Mouse (Mus musculus) thymus, adult 2 months (tissue): Measurements from ENCODE around the gene Kank1. TPM values are rescaled to one million over a fixed set of nuclear protein-coding genes. Genes with fewer than 3 reads are reported as not detected.

Source experiments
- DNase-seq: peaks from one replicate; pipeline ENCODE4 v3.0.0; 2021
- H3K27ac ChIP-seq: fragments of 200-500 bp; 2 replicates; pipeline ENCODE4 v1.5.1; 2012; ENCODE audit warnings: low read length, control low read depth; ENCODE audit not compliant: control insufficient read depth, insufficient read depth
- H3K27me3 ChIP-seq: fragments of 200-500 bp; 2 replicates; pipeline ENCODE4 v1.6.1; 2012; ENCODE audit warnings: mild to moderate bottlenecking, low read length, moderate library complexity, mixed read lengths; ENCODE audit not compliant: control insufficient read depth, insufficient read depth
- H3K36me3 ChIP-seq: fragments of 200-500 bp; 2 replicates; pipeline ENCODE4 v1.6.1; 2012; ENCODE audit warnings: mild to moderate bottlenecking, low read length, moderate library complexity; ENCODE audit not compliant: control insufficient read depth, insufficient read depth
- H3K4me1 ChIP-seq: fragments of 200-500 bp; replicated peaks from 2 replicates; pipeline ENCODE4 v1.6.1; 2012; ENCODE audit warnings: low read length; ENCODE audit not compliant: control insufficient read depth, insufficient read depth
- H3K4me3 ChIP-seq: fragments of 200-500 bp; 2 replicates; pipeline ENCODE4 v1.5.1; 2012; ENCODE audit warnings: mild to moderate bottlenecking, low read length, control low read depth, moderate library complexity; ENCODE audit not compliant: control insufficient read depth, insufficient read depth
- CTCF ChIP-seq: fragments of 200-500 bp; IDR thresholded peaks from 2 replicates; pipeline ENCODE4 v1.5.1; 2012; ENCODE audit warnings: mild to moderate bottlenecking, control low read depth, low read length, moderate library complexity, borderline replicate concordance; ENCODE audit not compliant: control insufficient read depth, poor library complexity, insufficient read depth; ENCODE audit errors: extremely low read depth
- POLR2A ChIP-seq: fragments of 200-500 bp; IDR thresholded peaks from 2 replicates; pipeline ENCODE4 v1.6.1; 2012; ENCODE audit warnings: mild to moderate bottlenecking, low read length, control low read depth, moderate library complexity; ENCODE audit not compliant: control insufficient read depth, poor library complexity, insufficient read depth; ENCODE audit errors: extremely low read depth
- WGBS: fragments of 180-500 bp; shearing (Covaris S2); methylation state at CpG from one replicate; pipeline ENCODE4 v1.1.7; 2018; 5-methylcytosine and 5-hydroxymethylcytosine counted together
- polyA plus RNA-seq: library from polyadenylated mRNA; depleted of rRNA; stranded (reverse); fragments of >200 nt; gene quantifications from 2 replicates; pipeline ENCODE4 v1.2.3, GENCODE M21; 2012

The Kank1 gene
- polyA plus RNA-seq, 1 experiment, result 13.6 TPM

- H3K27ac ChIP-seq, result no peak overlapping the region
- H3K4me3 ChIP-seq, result no peak overlapping the region
- H3K27me3 ChIP-seq, result no peaks in the 10 kb centered on the region
- 34% methylated on average over 6 of the region's 6 CpGs for WGBS
- no peaks in the 10 kb centered on the region for H3K4me1 ChIP-seq
- TF ChIP-seq POLR2A (no peak), CTCF (no peak)
- no peak for DNase-seq
- no peaks in the 10 kb centered on the region for H3K36me3 ChIP-seq
Measured at GRCm38 (mm10) chr19:25268532-25268931, 31.8 kb downstream of the Kank1 start.

- no peaks in the 10 kb centered on the region for H3K4me1 ChIP-seq
- 83% methylated on average over 9 of the region's 9 CpGs for WGBS
- TF ChIP-seq POLR2A (no peak), CTCF (no peak)
Measured at GRCm38 (mm10) chr19:25271591-25271990, 34.8 kb downstream of the Kank1 start.

GRCm38 (mm10) chr19:25273179-25273578 lies 36.4 kb downstream of the Kank1 start:
- no peak for DNase-seq
- no peak overlapping the region for H3K27ac ChIP-seq
- H3K4me3 ChIP-seq, result no peak overlapping the region
- no peak for TF ChIP-seq POLR2A
- no peaks in the 10 kb centered on the region for H3K36me3 ChIP-seq
- H3K27me3 ChIP-seq, result no peaks in the 10 kb centered on the region
- no peaks in the 10 kb centered on the region for H3K4me1 ChIP-seq

More at GRCm38 (mm10) chr19:25271591-25271990, 34.8 kb downstream of the Kank1 start:
- H3K27me3 ChIP-seq, result no peaks in the 10 kb centered on the region
- no peak overlapping the region for H3K27ac ChIP-seq
- no peaks in the 10 kb centered on the region for H3K36me3 ChIP-seq
- no peak for DNase-seq
- H3K4me3 ChIP-seq, result no peak overlapping the region

- H3K27ac ChIP-seq, result no peak overlapping the region; the same call in 1 of the 2 replicates
- no peaks in the 10 kb centered on the region for H3K36me3 ChIP-seq
- H3K4me1 ChIP-seq, result no peaks in the 10 kb centered on the region
- TF ChIP-seq POLR2A, result no peak
- no peak for TF ChIP-seq CTCF
- no peak overlapping the region for H3K4me3 ChIP-seq
- WGBS, result 82% methylated on average over 15 of the region's 15 CpGs
- no peak for DNase-seq
- no peaks in the 10 kb centered on the region for H3K27me3 ChIP-seq
Measured at GRCm38 (mm10) chr19:25276600-25277395, 40.0 kb downstream of the Kank1 start.

GRCm38 (mm10) chr19:25277761-25278160 lies 41.0 kb downstream of the Kank1 start:
- Histone ChIP-seq H3K4me1 (no peaks in the 10 kb centered on the region), H3K36me3 (no peaks in the 10 kb centered on the region), H3K27me3 (no peaks in the 10 kb centered on the region), H3K27ac (no peak overlapping the region), H3K4me3 (no peak overlapping the region)
- TF ChIP-seq CTCF (no peak), POLR2A (no peak)
- 71% methylated on average over 5 of the region's 5 CpGs for WGBS
- DNase-seq, result no peak

GRCm38 (mm10) chr19:25279603-25280002 lies 42.8 kb downstream of the Kank1 start:
- TF ChIP-seq POLR2A (no peak), CTCF (no peak)
- H3K27ac ChIP-seq, result no peak overlapping the region
- no peaks in the 10 kb centered on the region for H3K27me3 ChIP-seq
- no peak overlapping the region for H3K4me3 ChIP-seq
- 71% methylated on average over 5 of the region's 5 CpGs for WGBS
- DNase-seq, result no peak
- H3K36me3 ChIP-seq, result no peaks in the 10 kb centered on the region
- no peaks in the 10 kb centered on the region for H3K4me1 ChIP-seq

- H3K4me1 ChIP-seq, result no peaks in the 10 kb centered on the region
- DNase-seq, result no peak
- H3K27ac ChIP-seq, result no peak overlapping the region
- H3K36me3 ChIP-seq, result no peaks in the 10 kb centered on the region
- WGBS, result 81% methylated on average over 2 of the region's 2 CpGs
- H3K4me3 ChIP-seq, result no peak overlapping the region
- H3K27me3 ChIP-seq, result no peaks in the 10 kb centered on the region
- TF ChIP-seq POLR2A (no peak), CTCF (no peak)
Measured at GRCm38 (mm10) chr19:25283665-25284064, 46.9 kb downstream of the Kank1 start.
